Mouse (Mus musculus): Measurements from ENCODE around the gene Lgals3bp. TPM values are rescaled to one million over a fixed set of nuclear protein-coding genes. Genes with fewer than 3 reads are reported as not detected.

The Lgals3bp gene
- total and polyA plus RNA-seq, 3 experiments = 3.0 to 18.3 TPM; not detected in 1

DNA sequence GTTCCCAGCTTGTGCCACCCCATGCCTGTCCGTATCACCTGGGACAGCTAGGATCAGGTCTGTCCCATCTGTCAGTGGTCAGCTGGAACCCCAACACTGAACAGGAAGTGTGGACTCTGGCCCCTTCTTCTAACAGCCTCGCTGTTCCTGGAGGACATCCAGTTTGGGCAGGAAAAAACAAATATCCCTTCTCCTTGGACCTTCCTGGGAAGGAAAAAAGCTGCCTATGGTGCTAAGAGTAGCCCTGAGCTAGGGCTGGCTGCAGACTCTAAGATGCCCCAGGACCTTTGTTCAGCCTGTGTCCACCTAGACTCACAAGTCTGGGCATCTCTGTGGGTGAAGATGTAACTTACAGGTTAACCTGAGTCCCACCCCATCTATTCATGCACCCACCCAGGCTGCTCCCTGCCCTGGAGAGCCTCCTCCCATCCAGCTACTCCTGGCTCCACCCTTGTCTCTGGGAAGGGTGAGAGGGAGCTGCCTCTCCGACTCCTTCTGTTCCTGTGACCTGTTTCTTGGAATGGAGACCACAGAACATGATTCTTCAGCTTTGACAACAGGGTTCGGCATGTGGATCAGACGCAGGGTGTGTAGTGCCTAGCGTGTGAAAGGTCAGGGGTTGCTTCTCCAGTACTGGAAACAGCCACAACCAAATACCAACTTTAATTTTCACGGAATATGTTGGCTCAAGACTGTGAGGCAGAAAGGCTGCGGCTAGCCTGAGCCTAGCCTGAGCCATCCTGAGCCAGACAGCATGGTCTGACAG lies 27.2 kb upstream of the Lgals3bp start:
- no peak for TF ChIP-seq RAD21 (IDR thresholded peaks at IDR 0.05; ENCODE audit: low read depth, low read length)
- no peak for TF ChIP-seq POLR2AphosphoS5 (IDR thresholded peaks at IDR 0.05; ENCODE audit: borderline replicate concordance, low read depth, low read length)
- TF ChIP-seq RCOR1 (IDR thresholded peaks at IDR 0.05; ENCODE audit: low read depth, low read length) = no peak
- TF ChIP-seq MEF2A (IDR thresholded peaks at IDR 0.05; ENCODE audit: extremely low read depth, insufficient replicate concordance, low read depth, low read length, poor library complexity, severe bottlenecking) = no peak
- TF ChIP-seq MAZ (IDR thresholded peaks at IDR 0.05; ENCODE audit: low read depth, low read length) = no peak
- no peak for TF ChIP-seq NELFE (IDR thresholded peaks at IDR 0.05; ENCODE audit: low read depth, low read length)
- no peak for TF ChIP-seq JUND (IDR thresholded peaks at IDR 0.05; ENCODE audit: low read depth, low read length)
- no peak for TF ChIP-seq MYB (IDR thresholded peaks at IDR 0.05; ENCODE audit: low read depth, low read length)
- TF ChIP-seq TAL1 (IDR thresholded peaks at IDR 0.05; ENCODE audit: low read length) = no peak
- no peak for TF ChIP-seq MXI1 (IDR thresholded peaks at IDR 0.05; ENCODE audit: low read depth, low read length)
- no peak for TF ChIP-seq ZKSCAN1 (IDR thresholded peaks at IDR 0.05; ENCODE audit: low read depth, low read length)
- peaks cover 6 to 18% of the 10 kb centered on the region in 2 experiments for H3K4me1 ChIP-seq (ENCODE audit: control insufficient read depth in 1 of 2, insufficient read depth in 2 of 2, low read length in 2 of 2)
- no peak overlapping the region for H3K27ac ChIP-seq (ENCODE audit: control insufficient read depth, low read depth, low read length)
- peaks cover 0 to 8% of the 10 kb centered on the region in 2 experiments; a peak in 2 of 4 replicates for H3K36me3 ChIP-seq (ENCODE audit: control insufficient read depth in 1 of 2, insufficient read depth in 2 of 2, low read length in 2 of 2)
- no peaks in the 10 kb centered on the region for H3K9me3 ChIP-seq (replicated peaks; ENCODE audit: insufficient read depth, low read length)
- no peak overlapping the region for H3K9ac ChIP-seq (ENCODE audit: control insufficient read depth, low read depth, low read length, poor library complexity, severe bottlenecking)
- no peak for DNase-seq (ENCODE audit: low read depth, low spot score)
- H3K79me2 ChIP-seq (ENCODE audit: control insufficient read depth, insufficient read depth, low read length, poor library complexity) = no peaks in the 10 kb centered on the region
- H3K4me3 ChIP-seq (ENCODE audit: control insufficient read depth in 1 of 2, insufficient read depth in 1 of 2, low read depth in 2 of 2, low read length in 2 of 2) = no peak overlapping the region
- H3K27me3 ChIP-seq (ENCODE audit: control insufficient read depth in 1 of 2, insufficient read depth in 2 of 2, low read length in 2 of 2) = no peaks in the 10 kb centered on the region; a peak in 1 of 4 replicates

DNA sequence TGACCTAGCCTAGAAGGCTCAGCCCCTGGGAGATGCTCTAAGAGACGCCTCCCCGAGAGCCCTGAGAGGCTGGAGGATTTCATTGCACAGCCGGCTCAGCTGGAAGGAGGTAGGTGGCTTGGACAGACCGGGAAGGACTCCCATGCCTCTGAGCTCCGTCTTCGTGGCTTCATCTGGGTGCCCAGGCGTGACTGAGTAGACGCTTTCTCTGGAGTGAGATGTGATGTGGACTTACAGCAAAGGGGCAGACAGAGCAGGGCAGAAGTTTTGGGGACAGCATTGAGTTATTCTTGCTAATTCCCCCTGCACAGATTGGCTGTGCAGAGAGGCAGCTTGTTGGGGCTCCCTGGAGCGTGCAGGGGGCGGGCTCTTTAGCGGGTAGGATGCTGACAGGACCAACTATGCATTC lies 26.6 kb upstream of the Lgals3bp start:
- H3K36me3 ChIP-seq (ENCODE audit: control insufficient read depth in 1 of 2, insufficient read depth in 2 of 2, low read length in 2 of 2) = peaks cover 0 to 8% of the 10 kb centered on the region in 2 experiments; a peak in 2 of 4 replicates
- H3K9ac ChIP-seq (ENCODE audit: control insufficient read depth, low read depth, low read length, poor library complexity, severe bottlenecking) = no peak overlapping the region
- no peaks in the 10 kb centered on the region for H3K79me2 ChIP-seq (ENCODE audit: control insufficient read depth, insufficient read depth, low read length, poor library complexity)
- H3K4me1 ChIP-seq (ENCODE audit: control insufficient read depth in 1 of 2, insufficient read depth in 2 of 2, low read length in 2 of 2) = peaks cover 4 to 18% of the 10 kb centered on the region in 2 experiments
- H3K27me3 ChIP-seq (ENCODE audit: control insufficient read depth in 1 of 2, insufficient read depth in 2 of 2, low read length in 2 of 2) = no peaks in the 10 kb centered on the region; a peak in 1 of 4 replicates
- H3K27ac ChIP-seq (ENCODE audit: control insufficient read depth, low read depth, low read length) = no peak overlapping the region
- DNase-seq (ENCODE audit: low read depth, low spot score) = no peak
- no peaks in the 10 kb centered on the region for H3K9me3 ChIP-seq (replicated peaks; ENCODE audit: insufficient read depth, low read length)
- TF ChIP-seq ZKSCAN1 (IDR thresholded peaks at IDR 0.05; ENCODE audit: low read depth, low read length) = no peak
- TF ChIP-seq CTCF (IDR thresholded peaks at IDR 0.05 in 2 of 3, conservative IDR thresholded peaks at IDR 0.05 in 1 of 3; ENCODE audit: control insufficient read depth in 1 of 3, insufficient read depth in 1 of 3, low read depth in 2 of 3, low read length in 3 of 3, poor library complexity in 1 of 3, severe bottlenecking in 1 of 3) = no peak
- TF ChIP-seq TBP (IDR thresholded peaks at IDR 0.05; ENCODE audit: low read depth, low read length) = no peak
- TF ChIP-seq NRF1 (IDR thresholded peaks at IDR 0.05; ENCODE audit: insufficient read depth, low read depth, low read length, poor library complexity, severe bottlenecking) = no peak
- no peak for TF ChIP-seq BHLHE40 (IDR thresholded peaks at IDR 0.05; ENCODE audit: borderline replicate concordance, low read depth, low read length)
- no peak for TF ChIP-seq GABPA (IDR thresholded peaks at IDR 0.05; ENCODE audit: low read depth, low read length)
- TF ChIP-seq MAX (IDR thresholded peaks at IDR 0.05; ENCODE audit: low read length) = no peak
- TF ChIP-seq ZMIZ1 (IDR thresholded peaks at IDR 0.05; ENCODE audit: low read depth, low read length) = no peak
- no peak for TF ChIP-seq ZNF384 (IDR thresholded peaks at IDR 0.05; ENCODE audit: low read depth, low read length)
- no peak for TF ChIP-seq TAL1 (IDR thresholded peaks at IDR 0.05; ENCODE audit: low read length)
- TF ChIP-seq E2F4 (IDR thresholded peaks at IDR 0.05; ENCODE audit: borderline replicate concordance, low read depth, low read length) = no peak
- TF ChIP-seq JUND (IDR thresholded peaks at IDR 0.05; ENCODE audit: low read depth, low read length) = no peak
- TF ChIP-seq POLR2AphosphoS5 (IDR thresholded peaks at IDR 0.05; ENCODE audit: borderline replicate concordance, low read depth, low read length) = no peak
- TF ChIP-seq TCF12 (IDR thresholded peaks at IDR 0.05; ENCODE audit: low read depth, low read length) = no peak
- TF ChIP-seq ELF1 (IDR thresholded peaks at IDR 0.05; ENCODE audit: low read depth, low read length) = no peak
- TF ChIP-seq MEF2A (IDR thresholded peaks at IDR 0.05; ENCODE audit: extremely low read depth, insufficient replicate concordance, low read depth, low read length, poor library complexity, severe bottlenecking) = no peak
- no peak for TF ChIP-seq GATA1 (IDR thresholded peaks at IDR 0.05; ENCODE audit: low read depth, low read length)
- no peak overlapping the region for H3K4me3 ChIP-seq (ENCODE audit: control insufficient read depth in 1 of 2, insufficient read depth in 1 of 2, low read depth in 2 of 2, low read length in 2 of 2)

Data from MEL (cell line).